ENCODE assay signal across 10 mouse cellular contexts in genomic region chr8:13209770-13210169, GRCm38 (mm10). TPM values are rescaled to one million over a fixed set of nuclear protein-coding genes. Genes with fewer than 3 reads are reported as not detected.
A peak's percentile ranks its signal among the peaks of the same experiment; 100 is the strongest.
DNase-seq lines count a peak whose midpoint lies in the region; ATAC-seq and TF ChIP-seq lines count a peak whose summit lies in the region.
"Had no signal": no experiment of that assay in that cellular context is flagged by ENCODE, and none has a peak within 500 bp of the region (broad histone marks: within the 10 kb centered on the region; RNA-seq: fewer than 3 reads in every experiment).

No protein-coding gene starts in this region.

- H3K27ac ChIP-seq in embryonic facial prominence, embryonic 15.5 days (replicated peaks) = peak overlapping the region; percentile 28; the same call in 1 of the 2 replicates
- peak overlapping the region; percentile 93 for H3K27ac ChIP-seq in heart, postnatal 0 days (ENCODE audit: low read depth)

- no peak for ATAC-seq in embryonic facial prominence, embryonic 15.5 days (ENCODE audit: insufficient number of reproducible peaks, low FRiP score, low TSS enrichment, low read depth)
- ATAC-seq in heart, postnatal 0 days (ENCODE audit: insufficient read depth, low read depth) = peak; percentile 80

- no peaks in the 10 kb centered on the region for H3K36me3 ChIP-seq in embryonic facial prominence, embryonic 15.5 days
- no peaks in the 10 kb centered on the region for H3K36me3 ChIP-seq in heart, postnatal 0 days (replicated peaks; ENCODE audit: control insufficient read depth, insufficient read depth, low read length)

- no peak overlapping the region for H3K4me2 ChIP-seq in embryonic facial prominence, embryonic 15.5 days (replicated peaks)
- H3K4me2 ChIP-seq in heart, postnatal 0 days (ENCODE audit: low read depth, low read length) = no peak overlapping the region

- peak; percentile 96 for DNase-seq in heart, adult 11 months
- DNase-seq in heart, postnatal 25 days (ENCODE audit: low spot score) = no peak
- peak; percentile 86 for DNase-seq in heart, postnatal 0 days (ENCODE audit: low spot score)
- peak; percentile 18 for DNase-seq in lung, postnatal 14 days
- DNase-seq in thymus, postnatal 10 days (ENCODE audit: low spot score in 2 of 2) = no peak
- DNase-seq in T-cell, adult 2 months (ENCODE audit: low spot score) = no peak
- DNase-seq in urinary bladder, adult 2 months (ENCODE audit: low spot score) = no peak
- DNase-seq: cerebellum, postnatal 14 days; kidney, postnatal 25 days had no signal

- 64% methylated on average over 1 of the region's 1 CpGs for WGBS in embryonic facial prominence, embryonic 15.5 days
- 41% methylated on average over 1 of the region's 1 CpGs for WGBS in heart, postnatal 0 days

- TF ChIP-seq CTCF in heart, postnatal 0 days (IDR thresholded peaks at IDR 0.05; ENCODE audit: low read depth) = no peak

- H3K9ac ChIP-seq in embryonic facial prominence, embryonic 15.5 days = no peak overlapping the region
- H3K9ac ChIP-seq in heart, postnatal 0 days (replicated peaks; ENCODE audit: low read depth, low read length) = no peak overlapping the region

- H3K4me1 ChIP-seq in embryonic facial prominence, embryonic 15.5 days = peaks cover 16% of the 10 kb centered on the region
- H3K4me1 ChIP-seq in heart, postnatal 0 days (ENCODE audit: control insufficient read depth, insufficient read depth) = peaks cover 20% of the 10 kb centered on the region

- no peaks in the 10 kb centered on the region for H3K27me3 ChIP-seq in embryonic facial prominence, embryonic 15.5 days
- no peaks in the 10 kb centered on the region for H3K27me3 ChIP-seq in heart, postnatal 0 days (ENCODE audit: control insufficient read depth, insufficient read depth, low read length)

- no peaks in the 10 kb centered on the region for H3K9me3 ChIP-seq in embryonic facial prominence, embryonic 15.5 days (replicated peaks)
- H3K9me3 ChIP-seq in heart, postnatal 0 days (replicated peaks; ENCODE audit: control insufficient read depth, low read length) = no peaks in the 10 kb centered on the region

- H3K4me3 ChIP-seq in embryonic facial prominence, embryonic 15.5 days (replicated peaks) = no peak overlapping the region
- H3K4me3 ChIP-seq in heart, postnatal 0 days (ENCODE audit: low read depth, low read length) = no peak overlapping the region

- intact Hi-C loops in heart, postnatal 25 days (cut with DNase I) = loop anchor here (5.0 to 10.0 kb wide), 4 partner anchors 43 to 315 kb away; partner anchors contain the start of gene Adprhl1

- TF ChIP-seq EP300 in heart, postnatal 0 days (IDR thresholded peaks at IDR 0.05; ENCODE audit: low read depth) = peak; percentile 56; the same call in 1 of the 2 replicates

RNA-seq across cellular contexts. Expression of gene Grtp1, which starts 9.3 kb away (rescaled TPM):
- 1 to 10 TPM; 4.1 to 5.2 TPM for total RNA-seq in heart, postnatal 25 days (2021)
- polyA plus RNA-seq in embryonic facial prominence, embryonic 15.5 days (2015; fragmentation: Nextera tagmentation; extraction: Ambion mirVana) = 15.4 and 16.1 TPM in 2 replicates
- total RNA-seq in heart, postnatal 0 days (2014; rRNA removed; ENCODE audit: low replicate concordance) = 4.4 and 9.9 TPM in 2 replicates
- 10.0 and 11.9 TPM in 2 replicates for polyA plus RNA-seq in heart, postnatal 0 days (2015; fragmentation: Nextera tagmentation; extraction: Ambion mirVana)
- polyA plus RNA-seq in urinary bladder, adult 2 months (2012; rRNA removed) = 14.2 and 14.9 TPM in 2 replicates

RNA-seq across cellular contexts. Expression of gene Adprhl1, which starts 44.2 kb away (rescaled TPM):
- 100 to 1,000 TPM; 515 to 520 TPM for total RNA-seq in heart, postnatal 25 days (2021)
- polyA plus RNA-seq in embryonic facial prominence, embryonic 15.5 days (2015; fragmentation: Nextera tagmentation; extraction: Ambion mirVana) = 4.4 and 6.1 TPM in 2 replicates
- 252 and 255 TPM in 2 replicates for total RNA-seq in heart, postnatal 0 days (2014; rRNA removed; ENCODE audit: low replicate concordance)
- 317 and 337 TPM in 2 replicates for polyA plus RNA-seq in heart, postnatal 0 days (2015; fragmentation: Nextera tagmentation; extraction: Ambion mirVana)
- 0.36 and 0.81 TPM in 2 replicates for polyA plus RNA-seq in urinary bladder, adult 2 months (2012; rRNA removed)

RNA-seq across cellular contexts. Expression of gene Lamp1, which starts 50.8 kb away (rescaled TPM):
- total RNA-seq in heart, postnatal 25 days (2021) = 100 to 1,000 TPM; 374 to 387 TPM
- polyA plus RNA-seq in embryonic facial prominence, embryonic 15.5 days (2015; fragmentation: Nextera tagmentation; extraction: Ambion mirVana) = 334 and 345 TPM in 2 replicates
- total RNA-seq in heart, postnatal 0 days (2014; rRNA removed; ENCODE audit: low replicate concordance) = 317 and 327 TPM in 2 replicates
- polyA plus RNA-seq in heart, postnatal 0 days (2015; fragmentation: Nextera tagmentation; extraction: Ambion mirVana) = 266 and 267 TPM in 2 replicates
- 555 and 563 TPM in 2 replicates for polyA plus RNA-seq in urinary bladder, adult 2 months (2012; rRNA removed)

Comparison
In these comparisons a context has a peak if more than half of its experiments do, and no peak if none do; other contexts are left out.
1. DNase-seq: peak in heart, adult 11 months (single experiment), heart, postnatal 0 days (single experiment) and lung, postnatal 14 days (single experiment); none in heart, postnatal 25 days (single experiment), thymus, postnatal 10 days (0 of 2), T-cell, adult 2 months (single experiment) and urinary bladder, adult 2 months (single experiment).
2. RNA of gene Adprhl1, which starts 44.2 kb away (polyA plus RNA-seq): 317 to 337 TPM in heart, postnatal 0 days; 4.4 to 6.1 TPM in embryonic facial prominence, embryonic 15.5 days and 0.36 to 0.81 TPM in urinary bladder, adult 2 months; every median in the first group is over 10 times any median in the second.